Comparison of ENCODE assay signal across 7 mouse cellular contexts in the genomic region with DNA sequence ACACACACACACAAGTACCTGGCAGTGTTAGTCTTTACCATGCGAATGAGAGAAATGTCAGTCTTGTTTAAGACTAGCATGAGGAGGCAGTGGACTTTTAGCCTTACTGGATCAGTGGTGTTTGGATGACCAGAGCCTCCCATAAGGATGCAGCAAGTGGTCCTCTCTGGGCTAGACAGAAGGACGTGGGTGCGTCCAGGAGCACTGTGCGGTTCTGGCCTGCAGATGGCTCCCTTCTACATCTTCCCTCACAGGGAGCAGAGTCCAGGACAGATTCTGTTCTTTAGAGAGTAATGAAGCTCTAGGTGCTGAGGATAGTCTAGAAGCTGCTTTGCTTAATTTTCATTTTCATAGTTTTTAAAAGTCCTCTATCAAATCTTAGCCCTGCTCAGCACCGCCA.
DNase-seq lines count a peak whose midpoint lies in the region; ATAC-seq and TF ChIP-seq lines count a peak whose summit lies in the region.

No protein-coding gene starts in this region.

- peaks cover 99% of the 10 kb centered on the region for H3K36me3 ChIP-seq in E14TG2a.4 (ENCODE audit: insufficient read depth, low read length)
- peaks cover 83% of the 10 kb centered on the region for H3K36me3 ChIP-seq in neural tube, embryonic 15.5 days

- DNase-seq in left cerebral cortex, adult 18-20 months (ENCODE audit: low spot score in 2 of 2): peak; percentile 69 to 77
- DNase-seq in left cerebral cortex, postnatal 4 days: no peak
- DNase-seq in NIH3T3 (ENCODE audit: low read depth): peak; percentile 64
- no peak for DNase-seq in urinary bladder, postnatal 4 days (ENCODE audit: low spot score in 2 of 2)

- TF ChIP-seq CTCF in E14TG2a.4 (conservative IDR thresholded peaks at IDR 0.05; ENCODE audit: low read length): peak; percentile 35

- H3K27me3 ChIP-seq in E14TG2a.4 (ENCODE audit: insufficient read depth, low read length): no peaks in the 10 kb centered on the region
- H3K27me3 ChIP-seq in neural tube, embryonic 15.5 days (replicated peaks): no peaks in the 10 kb centered on the region

- H3K9ac ChIP-seq in neural tube, embryonic 15.5 days (replicated peaks): no peak overlapping the region

- H3K4me3 ChIP-seq in E14TG2a.4 (replicated peaks; ENCODE audit: low read length): no peak overlapping the region
- no peak overlapping the region for H3K4me3 ChIP-seq in neural tube, embryonic 15.5 days (replicated peaks)

- ATAC-seq in granulocyte monocyte progenitor cell, adult 5-6 weeks (replicated peaks; ENCODE audit: poor library complexity, severe bottlenecking): peak; percentile 63
- ATAC-seq in neural tube, embryonic 15.5 days (ENCODE audit: low FRiP score): peak; percentile 34; the same call in 1 of the 2 replicates

- 73% methylated on average over 5 of the region's 5 CpGs for WGBS in neural tube, embryonic 15.5 days

- H3K9me3 ChIP-seq in E14TG2a.4 (ENCODE audit: low read length): no peaks in the 10 kb centered on the region
- H3K9me3 ChIP-seq in neural tube, embryonic 15.5 days (replicated peaks): no peaks in the 10 kb centered on the region

- H3K27ac ChIP-seq in neural tube, embryonic 15.5 days (replicated peaks): peak overlapping the region; percentile 33; the same call in 1 of the 2 replicates

- intact Hi-C loops in left cerebral cortex, postnatal 4 days (cut with DNase I): no loop called here

- H3K4me1 ChIP-seq in E14TG2a.4 (replicated peaks; ENCODE audit: low read depth, low read length): peaks cover 47% of the 10 kb centered on the region
- no peaks in the 10 kb centered on the region for H3K4me1 ChIP-seq in neural tube, embryonic 15.5 days

- H3K4me2 ChIP-seq in neural tube, embryonic 15.5 days: no peak overlapping the region

Comparison
In these comparisons a context has a peak if more than half of its experiments do, and no peak if none do; other contexts are left out.
1. DNase-seq: peak in left cerebral cortex, adult 18-20 months (2 of 2) and NIH3T3 (single experiment); none in left cerebral cortex, postnatal 4 days (single experiment) and urinary bladder, postnatal 4 days (0 of 2).